Mouse (Mus musculus): ENCODE measurements around the gene Fads6. TPM values are rescaled to one million over a fixed set of nuclear protein-coding genes. Genes with fewer than 3 reads are reported as not detected.

Fads6 gene
- total and polyA plus RNA-seq, 3 experiments, result 0.30 to 8.5 (median 0.63) TPM

DNA sequence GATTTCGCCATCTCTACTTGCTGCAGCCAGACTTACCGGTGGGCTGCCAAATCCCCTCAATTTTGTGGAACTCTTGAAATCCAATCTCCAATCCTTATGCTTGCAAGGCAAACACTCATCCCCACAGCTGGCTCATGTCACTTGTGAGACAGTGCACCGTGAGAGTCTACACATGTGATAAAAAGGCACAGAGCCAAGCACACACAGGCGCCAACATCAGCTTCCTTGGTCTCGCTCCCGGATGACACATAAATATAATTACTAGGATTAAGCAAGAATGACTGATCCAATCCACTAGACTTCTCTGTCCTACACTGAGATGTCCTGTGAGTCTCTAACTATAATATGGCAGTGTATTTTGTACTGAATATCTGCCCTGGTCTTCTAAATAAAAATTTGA is 6.5 kb downstream of the Fads6 start:
- TF ChIP-seq MAX (IDR thresholded peaks at IDR 0.05; ENCODE audit: low read length) (no peak), KAT2A (IDR thresholded peaks at IDR 0.05; ENCODE audit: insufficient replicate concordance, low read length) (no peak), ZKSCAN1 (IDR thresholded peaks at IDR 0.05; ENCODE audit: borderline replicate concordance, low read depth, low read length) (no peak), ELF1 (IDR thresholded peaks at IDR 0.05; ENCODE audit: low read depth, low read length) (no peak), EP300 (IDR thresholded peaks at IDR 0.05; ENCODE audit: low read length) (no peak), POLR2AphosphoS2 (IDR thresholded peaks at IDR 0.05; ENCODE audit: low read depth, low read length) (no peak), ETS1 (conservative IDR thresholded peaks at IDR 0.05; ENCODE audit: low read depth, low read length) (no peak), E2F4 (IDR thresholded peaks at IDR 0.05; ENCODE audit: insufficient replicate concordance, low read depth, low read length) (no peak), SMC3 (IDR thresholded peaks at IDR 0.05; ENCODE audit: low read depth, low read length) (no peak), HCFC1 (IDR thresholded peaks at IDR 0.05; ENCODE audit: low read depth, low read length) (no peak)
- peaks cover 42% of the 10 kb centered on the region for H3K27me3 ChIP-seq (replicated peaks)
- H3K9ac ChIP-seq (ENCODE audit: insufficient read depth, low read depth), result no peak overlapping the region
- in situ Hi-C loops (cut with MboI; ENCODE audit: low pct_ligation_motif_present, low pct_unique_long_range_greater_than_20kb, low sequenced_read_pairs) (no loop called here), dilution Hi-C loops (cut with MboI; ENCODE audit: extremely low pct_ligation_motif_present, extremely low pct_unique_long_range_greater_than_20kb, low sequenced_read_pairs) (no loop called here)
- no peak overlapping the region for H3K4me3 ChIP-seq (replicated peaks in 1 of 3; ENCODE audit: low read depth in 2 of 3, low read length in 2 of 3, poor library complexity in 1 of 3)
- no peaks in the 10 kb centered on the region for H3K36me3 ChIP-seq (replicated peaks in 1 of 2; ENCODE audit: control insufficient read depth in 1 of 2, insufficient read depth in 1 of 2, low read length in 1 of 2)
- DNase-seq (ENCODE audit: extremely low read depth), result no peak
- H3K27ac ChIP-seq (ENCODE audit: insufficient read depth, low read depth), result no peak overlapping the region
- peaks cover 6% of the 10 kb centered on the region for H3K9me3 ChIP-seq (replicated peaks; ENCODE audit: low read length)
- no peaks in the 10 kb centered on the region for H3K4me1 ChIP-seq (ENCODE audit: control insufficient read depth in 1 of 2, insufficient read depth in 2 of 2)
- H3K4me2 ChIP-seq (ENCODE audit: insufficient read depth, low read depth, poor library complexity, severe bottlenecking), result no peak overlapping the region
- H3K79me2 ChIP-seq (replicated peaks; ENCODE audit: control insufficient read depth, extremely low read depth, insufficient read depth, poor library complexity, severe bottlenecking), result no peaks in the 10 kb centered on the region

DNA sequence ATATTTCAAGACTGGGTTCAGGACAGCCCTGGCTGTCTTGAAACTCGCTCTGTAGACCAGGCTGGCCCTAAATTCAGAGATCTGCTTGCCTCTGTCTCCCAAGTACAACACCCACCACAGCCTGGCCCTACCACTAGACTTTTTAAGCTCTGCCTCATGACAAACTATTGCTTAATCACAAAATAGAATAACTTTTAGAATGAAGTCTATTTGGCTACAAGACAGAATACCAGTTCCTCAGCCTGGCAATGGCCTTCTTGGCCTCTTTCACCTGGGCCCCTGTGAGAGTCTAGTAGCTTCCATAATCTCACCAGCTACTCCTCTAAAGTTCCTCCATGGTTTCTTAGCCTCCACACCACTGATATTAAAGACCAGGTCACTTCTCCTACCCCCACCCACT is 7.1 kb downstream of the Fads6 start:
- Histone ChIP-seq H3K9me3 (replicated peaks; ENCODE audit: low read length) (peaks cover 6% of the 10 kb centered on the region), H3K36me3 (replicated peaks in 1 of 2; ENCODE audit: control insufficient read depth in 1 of 2, insufficient read depth in 1 of 2, low read length in 1 of 2) (no peaks in the 10 kb centered on the region), H3K27me3 (replicated peaks) (peaks cover 36% of the 10 kb centered on the region), H3K9ac (ENCODE audit: insufficient read depth, low read depth) (no peak overlapping the region), H3K27ac (ENCODE audit: insufficient read depth, low read depth) (no peak overlapping the region), H3K4me1 (ENCODE audit: control insufficient read depth in 1 of 2, insufficient read depth in 2 of 2) (no peaks in the 10 kb centered on the region), H3K79me2 (replicated peaks; ENCODE audit: control insufficient read depth, extremely low read depth, insufficient read depth, poor library complexity, severe bottlenecking) (no peaks in the 10 kb centered on the region), H3K4me3 (replicated peaks in 1 of 3; ENCODE audit: low read depth in 2 of 3, low read length in 2 of 3, poor library complexity in 1 of 3) (no peak overlapping the region), H3K4me2 (ENCODE audit: insufficient read depth, low read depth, poor library complexity, severe bottlenecking) (no peak overlapping the region)
- DNase-seq (ENCODE audit: extremely low read depth), result no peak
- in situ Hi-C loops (cut with MboI; ENCODE audit: low pct_ligation_motif_present, low pct_unique_long_range_greater_than_20kb, low sequenced_read_pairs) (no loop called here), dilution Hi-C loops (cut with MboI; ENCODE audit: extremely low pct_ligation_motif_present, extremely low pct_unique_long_range_greater_than_20kb, low sequenced_read_pairs) (no loop called here)
- TF ChIP-seq JUND (conservative IDR thresholded peaks at IDR 0.05; ENCODE audit: low read depth, low read length) (no peak), RCOR1 (conservative IDR thresholded peaks at IDR 0.05; ENCODE audit: low read depth, low read length) (no peak), ZC3H11A (IDR thresholded peaks at IDR 0.05; ENCODE audit: low read depth, low read length) (no peak), MYC (IDR thresholded peaks at IDR 0.05; ENCODE audit: low read depth, low read length) (no peak), CTCF (conservative IDR thresholded peaks at IDR 0.05 in 1 of 2, IDR thresholded peaks at IDR 0.05 in 1 of 2; ENCODE audit: low read depth in 2 of 2, low read length in 2 of 2) (no peak), POLR2AphosphoS2 (IDR thresholded peaks at IDR 0.05; ENCODE audit: low read depth, low read length) (no peak), CHD1 (IDR thresholded peaks at IDR 0.05; ENCODE audit: low read depth, low read length) (no peak), MAZ (IDR thresholded peaks at IDR 0.05; ENCODE audit: low read depth, low read length) (no peak), E2F4 (IDR thresholded peaks at IDR 0.05; ENCODE audit: insufficient replicate concordance, low read depth, low read length) (no peak), PAX5 (IDR thresholded peaks at IDR 0.05; ENCODE audit: low read length) (no peak), ELF1 (IDR thresholded peaks at IDR 0.05; ENCODE audit: low read depth, low read length) (no peak), MAX (IDR thresholded peaks at IDR 0.05; ENCODE audit: low read length) (no peak), POLR2A (IDR thresholded peaks at IDR 0.05; ENCODE audit: low read depth, low read length) (no peak), SIN3A (IDR thresholded peaks at IDR 0.05; ENCODE audit: low read length) (no peak), ZMIZ1 (IDR thresholded peaks at IDR 0.05; ENCODE audit: low read depth, low read length) (no peak), MEF2A (IDR thresholded peaks at IDR 0.05; ENCODE audit: borderline replicate concordance, low read depth, low read length) (no peak), MAFK (IDR thresholded peaks at IDR 0.05; ENCODE audit: insufficient replicate concordance, low read length) (no peak), USF1 (IDR thresholded peaks at IDR 0.05; ENCODE audit: low read depth, low read length) (no peak), IRF4 (IDR thresholded peaks at IDR 0.05; ENCODE audit: low read depth, low read length) (no peak), TBP (conservative IDR thresholded peaks at IDR 0.05; ENCODE audit: low read depth, low read length) (no peak)
